Mouse (Mus musculus) cerebellum, adult 8-10 months (tissue): ENCODE measurements around the gene Ccdc185.
A peak's percentile ranks its signal among the peaks of the same experiment; 100 is the strongest.

Experiments
- DNase-seq: peaks from one replicate; pipeline ENCODE4 v3.0.0; 2022

Ccdc185 gene

DNA sequence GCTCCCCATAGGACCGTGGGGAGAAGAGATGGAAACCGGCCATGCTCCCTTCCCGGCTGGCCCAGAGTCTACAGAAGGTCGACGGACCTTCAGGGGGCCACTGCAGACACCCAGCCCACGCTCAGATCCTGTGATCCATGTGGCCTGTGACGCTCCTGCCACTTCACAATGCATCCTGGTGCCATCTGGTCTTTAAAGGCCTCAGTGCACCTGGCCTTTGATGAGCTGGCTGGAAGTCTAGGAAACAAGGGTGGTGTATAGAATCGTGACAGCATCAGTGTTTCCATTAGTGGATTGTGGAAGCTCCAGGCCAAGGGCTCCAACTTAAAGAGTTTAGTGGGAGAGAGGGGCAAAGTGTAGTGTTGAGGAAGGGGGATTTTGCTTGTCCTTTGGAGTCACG is at the start of gene Ccdc185:
Gene Ccdc185, minus strand, starts transcription at position 101 of the 400 bp plus-strand sequence.
- DNase-seq, result no peak

- DNase-seq, result peak; percentile 54
Measured at GRCm38 (mm10) chr1:182797048-182797447, 48.1 kb upstream of the Ccdc185 start.

DNA sequence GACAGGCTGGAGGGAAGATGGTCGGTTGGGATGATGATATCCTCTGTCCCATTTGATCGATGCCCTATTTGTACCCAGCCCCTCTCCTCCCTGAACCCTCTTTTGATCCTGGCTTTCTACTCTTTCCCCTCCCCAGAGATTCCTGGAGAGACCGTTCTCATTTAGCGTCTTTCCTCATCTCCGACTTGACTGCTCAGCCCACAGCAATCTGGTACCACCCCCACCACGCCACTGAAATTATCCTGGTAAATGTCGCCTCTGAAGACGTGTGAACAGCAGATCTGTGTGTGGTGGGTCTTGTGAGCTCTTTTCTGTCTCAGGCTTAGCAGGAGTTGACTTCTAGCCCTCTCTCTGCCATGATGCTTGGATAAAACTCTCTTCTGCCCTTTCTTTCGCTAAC is 45.6 kb upstream of the Ccdc185 start:
- DNase-seq, result no peak

- no peak for DNase-seq
Measured at GRCm38 (mm10) chr1:182794221-182794620, 45.2 kb upstream of the Ccdc185 start.

DNA sequence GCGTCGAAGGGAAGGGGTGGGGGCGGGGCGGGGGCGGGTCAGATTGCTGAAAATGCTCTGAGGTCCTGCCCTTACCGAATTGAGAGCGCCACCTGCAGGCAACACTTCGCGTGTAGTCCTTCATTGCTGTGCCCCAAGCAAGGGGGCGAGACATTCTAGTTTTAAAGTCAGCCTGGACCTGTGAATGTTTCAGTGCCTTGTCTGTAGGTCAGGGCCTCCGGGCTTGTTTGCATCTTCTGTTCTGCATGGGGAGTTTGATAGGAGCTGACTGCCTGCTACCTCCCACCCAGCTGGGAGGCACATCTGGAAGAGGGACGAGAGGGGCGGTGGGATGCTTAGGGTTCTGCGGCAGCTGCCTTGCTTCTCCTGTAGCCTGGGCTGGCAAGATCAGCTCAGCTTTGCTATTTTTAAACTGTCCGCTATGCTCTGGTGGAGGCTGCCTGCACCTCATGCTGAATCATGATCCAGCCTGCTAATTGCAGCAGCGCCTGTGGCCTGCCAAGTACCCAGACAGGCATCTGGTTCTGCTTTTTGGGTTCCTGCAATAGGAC is 43.6 kb upstream of the Ccdc185 start:
- peak; percentile 45 for DNase-seq

DNA sequence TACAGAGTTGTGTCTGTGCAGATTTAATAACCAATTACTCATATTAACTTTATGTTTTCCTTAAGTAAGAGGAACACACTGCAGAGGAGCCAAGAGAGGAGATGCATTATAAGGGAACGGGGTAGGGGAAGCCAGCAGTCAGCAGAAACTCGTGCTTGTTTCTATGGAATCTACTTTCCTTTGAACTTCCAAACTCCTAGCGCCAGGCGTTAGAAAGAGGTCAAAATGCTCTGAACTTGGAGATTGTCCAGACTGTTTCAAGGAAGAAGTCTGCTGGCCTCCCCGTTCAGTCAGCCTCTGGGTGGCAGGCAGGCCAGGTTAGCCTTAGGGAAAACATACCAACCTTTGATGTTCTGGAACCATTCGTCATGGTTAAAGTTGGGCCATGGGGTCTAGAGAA is 39.9 kb upstream of the Ccdc185 start:
- no peak for DNase-seq

DNA sequence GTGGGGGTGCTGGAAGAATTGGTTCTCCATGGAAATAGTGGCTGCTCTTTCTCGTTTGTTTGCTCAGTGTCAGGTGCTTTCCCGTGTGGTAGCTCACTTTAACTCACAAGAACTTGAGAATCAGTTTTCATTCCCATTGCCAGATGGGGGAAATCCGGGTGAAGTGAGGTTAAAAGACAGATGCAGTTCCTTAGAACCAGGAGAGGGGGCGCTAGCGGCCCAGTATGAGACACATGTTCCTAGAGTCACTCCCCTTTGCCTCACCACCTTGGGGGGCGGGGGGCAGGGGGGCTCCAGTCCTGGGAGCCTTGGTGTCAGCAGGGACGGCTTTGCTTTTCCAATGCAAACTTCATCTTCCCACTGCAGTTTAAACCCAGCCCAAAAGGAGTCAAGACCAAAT is 38.0 kb upstream of the Ccdc185 start:
- no peak for DNase-seq

DNA sequence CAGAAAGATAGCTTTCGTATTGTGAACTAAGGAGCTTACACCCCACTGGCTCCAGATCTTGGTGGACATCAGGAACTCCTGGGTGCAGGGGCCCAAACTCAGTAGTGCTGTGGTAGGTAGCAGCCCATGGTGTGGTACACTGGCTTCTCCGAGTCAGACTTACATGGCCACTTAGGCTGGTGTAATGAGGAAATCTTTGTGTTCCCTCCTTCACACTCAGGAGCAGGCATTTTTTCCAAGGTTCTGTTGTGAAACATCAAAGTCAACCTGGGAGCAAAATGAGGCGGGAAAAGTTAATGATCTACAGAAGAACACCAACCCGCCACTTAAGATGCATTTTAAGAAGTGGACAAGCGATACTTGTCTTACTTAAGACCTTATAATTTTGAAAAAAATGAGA is 36.5 kb upstream of the Ccdc185 start:
- DNase-seq, result no peak

DNA sequence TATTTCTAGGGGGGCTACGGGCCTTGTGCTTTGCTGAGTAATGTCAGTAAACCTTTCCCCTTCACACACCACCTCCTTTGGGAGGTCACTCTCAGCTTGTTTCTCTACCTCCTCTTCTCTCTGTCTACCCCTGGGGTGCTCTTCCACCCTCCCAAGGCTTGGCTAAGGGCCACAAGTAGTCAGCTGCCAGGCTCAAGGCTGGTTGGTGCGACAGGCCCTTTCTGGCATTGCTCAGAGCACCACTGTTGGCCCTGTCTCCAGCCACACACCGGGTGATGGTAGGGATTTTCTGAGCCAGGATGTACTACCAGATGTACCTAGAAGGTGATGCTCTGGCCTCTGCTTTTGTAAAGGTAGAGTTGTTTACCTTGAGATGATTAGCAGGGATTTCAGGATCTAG is 35.8 kb upstream of the Ccdc185 start:
- peak; percentile 15 for DNase-seq

DNA sequence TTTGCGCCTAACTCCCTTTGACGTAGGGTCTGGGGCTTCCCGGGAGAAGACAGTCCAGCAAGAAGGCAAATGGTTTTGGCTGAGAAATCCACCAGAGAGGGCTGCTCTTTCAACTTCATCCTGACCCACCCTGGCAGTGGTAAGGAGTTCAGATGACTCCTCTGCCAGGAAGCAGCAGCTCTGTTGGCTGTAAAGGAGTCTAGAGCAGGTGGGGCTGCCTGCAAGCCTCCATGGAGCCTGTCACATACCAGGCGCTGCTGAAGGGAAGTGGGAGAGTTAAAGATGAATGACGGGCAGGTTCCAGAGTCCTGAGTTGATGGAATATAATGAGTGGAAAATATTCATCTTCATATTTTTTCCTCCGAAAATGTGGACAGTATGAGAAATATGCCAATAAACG is 34.8 kb upstream of the Ccdc185 start:
- DNase-seq, result no peak

DNA sequence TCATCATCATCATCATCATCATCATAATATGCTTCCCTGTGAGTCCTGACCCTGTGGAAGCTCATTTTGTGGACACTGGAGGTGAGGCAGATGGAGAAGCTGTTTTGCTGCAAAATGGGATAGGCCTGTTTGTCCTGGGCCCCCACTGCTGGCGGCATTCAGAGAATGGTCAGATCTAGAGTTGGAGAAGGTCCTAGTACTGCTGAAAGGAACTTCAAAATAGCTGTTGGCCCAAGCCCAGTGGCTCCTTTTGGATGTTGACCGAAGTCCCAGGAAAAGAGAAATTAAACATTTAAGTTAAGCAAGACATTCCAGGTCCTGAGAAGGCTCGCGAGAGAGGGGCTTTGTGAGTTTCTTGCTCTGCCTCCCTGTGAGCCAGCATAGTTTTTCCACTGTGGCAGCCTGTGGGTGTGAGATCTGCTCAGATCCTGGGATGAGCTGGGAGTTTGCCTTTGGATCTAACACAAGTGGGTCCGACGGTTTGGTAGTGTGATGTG is 30.1 kb upstream of the Ccdc185 start:
- no peak for DNase-seq

- DNase-seq, result no peak
Measured at GRCm38 (mm10) chr1:182778225-182778624, 29.2 kb upstream of the Ccdc185 start.

- peak; percentile 38 for DNase-seq
Measured at GRCm38 (mm10) chr1:182776749-182777410, 27.9 kb upstream of the Ccdc185 start.

GRCm38 (mm10) chr1:182775576-182775975 is 26.6 kb upstream of the Ccdc185 start:
- no peak for DNase-seq

- DNase-seq, result peak; percentile 34
Measured at GRCm38 (mm10) chr1:182764541-182765281, 15.7 kb upstream of the Ccdc185 start.

GRCm38 (mm10) chr1:182763716-182764461 is 14.9 kb upstream of the Ccdc185 start, which contains the start of gene Susd4:
Gene Susd4, plus strand, starts transcription at chr1:182763860.
- peak; percentile 86 for DNase-seq

DNA sequence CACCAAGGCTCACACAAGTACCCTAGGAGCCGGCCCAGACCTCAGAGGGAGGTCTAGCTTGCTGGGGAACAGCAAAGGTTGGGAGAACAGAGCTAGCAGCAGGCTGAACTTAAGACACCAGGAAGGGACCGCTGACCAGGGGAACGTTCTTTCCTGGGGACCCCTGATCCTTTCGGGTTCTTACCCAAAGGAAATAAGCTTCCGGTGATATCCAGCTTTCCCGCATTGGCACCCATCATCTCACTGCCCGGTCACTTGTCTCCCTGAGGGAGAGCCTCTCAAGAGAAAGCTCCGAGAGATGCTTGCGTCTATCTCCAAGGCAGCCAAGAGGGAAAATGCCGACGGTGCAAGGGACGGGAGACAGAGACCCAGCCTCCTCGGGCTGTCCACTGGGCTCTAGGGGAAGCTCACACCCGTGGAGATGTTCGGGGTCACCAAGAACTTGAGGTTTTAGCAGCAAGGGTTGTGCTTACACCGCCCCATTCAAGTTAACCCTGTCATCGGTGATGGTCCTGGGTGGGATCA is 14.3 kb upstream of the Ccdc185 start:
- no peak for DNase-seq

DNA sequence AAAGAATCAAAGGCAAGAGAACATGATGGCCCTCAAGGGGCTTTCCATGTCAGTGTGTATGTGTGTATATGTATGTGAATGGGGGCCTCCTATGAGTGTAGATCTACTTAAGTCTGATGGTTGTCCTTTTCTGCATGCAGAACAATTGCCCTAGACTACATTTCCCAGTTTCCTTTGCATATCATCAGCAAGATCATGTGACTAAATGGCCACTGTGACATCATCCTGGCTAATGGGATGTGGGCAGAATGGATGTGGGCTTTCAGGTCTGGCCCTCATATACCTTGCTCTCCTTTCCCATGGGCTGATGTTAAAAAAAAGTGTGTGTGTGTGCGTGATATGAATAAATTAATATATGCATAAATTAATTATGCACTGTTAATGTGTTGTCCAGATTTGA is 9.8 kb upstream of the Ccdc185 start:
- DNase-seq, result no peak

GRCm38 (mm10) chr1:182754865-182755264 is 5.9 kb upstream of the Ccdc185 start:
- no peak for DNase-seq

DNA sequence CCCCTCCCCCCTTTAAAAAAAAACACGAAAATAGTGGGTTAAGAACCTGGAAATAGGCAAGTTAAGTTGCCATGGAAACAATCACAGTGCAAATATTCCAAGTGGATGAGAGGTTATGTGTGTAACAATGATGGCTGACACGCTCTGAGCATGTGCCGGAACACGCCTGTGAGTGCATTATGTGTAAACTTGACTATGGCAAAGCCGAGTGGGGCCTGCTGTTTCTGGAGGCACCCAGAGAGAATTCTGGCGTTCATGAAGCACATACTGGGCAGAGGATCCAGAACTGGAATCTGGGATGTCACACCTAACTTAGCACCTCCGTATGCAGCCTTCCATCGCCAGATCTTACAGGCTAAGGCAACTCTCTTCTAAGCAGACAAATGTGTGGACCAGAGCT is 4.7 kb upstream of the Ccdc185 start:
- DNase-seq, result no peak

GRCm38 (mm10) chr1:182751301-182751700 is 2.3 kb upstream of the Ccdc185 start:
- no peak for DNase-seq

DNA sequence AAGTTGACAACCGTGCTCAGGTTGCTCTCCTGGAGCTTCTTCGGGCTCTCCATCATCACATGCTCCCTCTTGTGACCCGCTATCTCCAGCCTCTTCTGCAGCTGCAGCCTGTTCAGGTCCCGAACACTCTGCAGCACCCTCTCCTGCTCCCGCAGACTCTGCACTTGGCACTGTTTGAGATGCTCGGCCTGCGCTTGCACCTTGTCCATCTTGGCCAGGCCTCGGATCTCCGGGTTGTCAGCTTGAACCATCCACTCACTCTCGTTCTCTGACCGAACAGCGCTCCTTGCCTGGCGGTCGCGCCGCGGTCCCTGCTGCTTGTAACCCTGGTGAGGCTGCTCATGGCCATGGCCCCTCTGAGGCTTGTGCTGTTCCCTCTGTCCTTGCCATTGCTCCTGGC is 1.1 kb downstream of the Ccdc185 start:
- no peak for DNase-seq

DNA sequence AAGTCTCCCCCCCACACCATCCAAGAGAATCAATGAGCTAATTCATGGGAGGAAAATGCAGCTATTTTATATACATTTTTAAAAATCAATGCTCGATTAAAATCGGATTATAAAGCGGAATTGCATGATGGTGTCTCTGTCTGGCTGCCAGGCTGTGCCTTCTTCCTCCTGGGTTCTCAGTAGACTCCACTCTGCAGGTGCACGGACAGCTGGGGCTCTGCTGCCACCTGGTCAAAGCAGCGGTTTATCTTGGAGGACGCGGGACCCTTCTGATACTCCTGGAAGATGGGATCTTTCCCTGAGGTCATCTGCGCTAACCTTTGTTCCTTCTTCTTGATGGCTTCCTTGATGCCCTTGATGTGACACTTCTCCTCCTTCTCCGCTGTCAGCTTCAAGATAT is 1.9 kb downstream of the Ccdc185 start:
- no peak for DNase-seq
